Comparison of ENCODE assay signal across 21 mouse cellular contexts in the genomic region with DNA sequence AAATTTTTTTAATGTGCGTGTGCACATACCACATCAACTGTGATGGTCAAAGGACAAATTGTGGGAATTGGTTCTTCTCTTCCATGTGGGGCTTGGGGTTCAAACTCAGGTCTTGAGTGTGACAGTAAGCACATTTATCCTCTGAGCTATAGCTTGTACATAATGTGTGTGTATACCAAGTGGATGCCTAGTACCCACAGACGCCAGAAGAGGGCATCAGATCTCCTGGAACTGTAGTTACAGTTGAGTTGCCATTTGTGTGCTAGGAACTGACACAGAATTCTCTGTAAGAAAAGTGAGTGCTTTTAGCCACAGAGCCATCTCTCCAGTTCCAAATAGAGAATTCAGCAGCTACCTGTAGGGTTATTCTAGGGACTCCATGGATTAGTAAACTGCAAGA. TPM values are rescaled to one million over a fixed set of nuclear protein-coding genes. Genes with fewer than 3 reads are reported as not detected.
DNase-seq lines count a peak whose midpoint lies in the region; ATAC-seq and TF ChIP-seq lines count a peak whose summit lies in the region.
"Had no signal": no experiment of that assay in that cellular context is flagged by ENCODE, and none has a peak within 500 bp of the region (broad histone marks: within the 10 kb centered on the region; RNA-seq: fewer than 3 reads in every experiment).

No protein-coding gene starts in this region.

- no peak for ATAC-seq in intestine, postnatal 0 days
- ATAC-seq in intestine, embryonic 16.5 days: no peak
- no peak for ATAC-seq in forebrain, embryonic 11.5 days (replicated peaks; ENCODE audit: low FRiP score)
- ATAC-seq: forebrain, embryonic 16.5 days; intestine, embryonic 15.5 days had no signal

- peak; percentile 36; the same call in 1 of the 2 replicates for TF ChIP-seq CTCF in intestine, postnatal 0 days (IDR thresholded peaks at IDR 0.05; ENCODE audit: low read depth)

- no peak overlapping the region for H3K27ac ChIP-seq in intestine, postnatal 0 days (ENCODE audit: low read depth, low read length)
- no peak overlapping the region for H3K27ac ChIP-seq in intestine, embryonic 16.5 days (ENCODE audit: low read length)
- H3K27ac ChIP-seq in forebrain, embryonic 11.5 days (ENCODE audit: low read depth, low read length): no peak overlapping the region
- H3K27ac ChIP-seq in heart, embryonic 10.5 days: no peak overlapping the region
- H3K27ac ChIP-seq: embryonic facial prominence, embryonic 15.5 days; intestine, embryonic 15.5 days had no signal

- no peaks in the 10 kb centered on the region for H3K4me1 ChIP-seq in intestine, postnatal 0 days (replicated peaks; ENCODE audit: control insufficient read depth, insufficient read depth, low read length)
- H3K4me1 ChIP-seq in intestine, embryonic 16.5 days (ENCODE audit: control insufficient read depth, insufficient read depth, low read length): no peaks in the 10 kb centered on the region
- H3K4me1 ChIP-seq in forebrain, embryonic 11.5 days (replicated peaks; ENCODE audit: control insufficient read depth, insufficient read depth, low read length): no peaks in the 10 kb centered on the region
- no peaks in the 10 kb centered on the region for H3K4me1 ChIP-seq in heart, embryonic 10.5 days
- H3K4me1 ChIP-seq: embryonic facial prominence, embryonic 15.5 days; heart, embryonic 12.5 days; intestine, embryonic 15.5 days; megakaryocyte, embryonic 14.5 days had no signal

- peaks cover 49% of the 10 kb centered on the region for H3K36me3 ChIP-seq in intestine, postnatal 0 days (ENCODE audit: control insufficient read depth, insufficient read depth)
- H3K36me3 ChIP-seq in intestine, embryonic 16.5 days (ENCODE audit: control insufficient read depth, insufficient read depth, low read length): peaks cover 16% of the 10 kb centered on the region
- no peaks in the 10 kb centered on the region; the same call in none of the 2 replicates for H3K36me3 ChIP-seq in forebrain, embryonic 11.5 days (ENCODE audit: control insufficient read depth, insufficient read depth, low read length)
- peaks cover 84% of the 10 kb centered on the region for H3K36me3 ChIP-seq in heart, embryonic 10.5 days

- DNase-seq in thymus, postnatal 14 days: peak; percentile 16
- no peak for DNase-seq in thymus, adult 18-20 months
- DNase-seq in c-Kit-positive CD71-positive TER-119-negative erythroid progenitor cells, embryonic 14.5 days (ENCODE audit: low read depth): peak; percentile 13
- DNase-seq in forebrain, embryonic 11.5 days (ENCODE audit: low spot score): no peak
- no peak for DNase-seq in urinary bladder, adult 18-20 months (ENCODE audit: low spot score in 2 of 2)
- no peak for DNase-seq in heart, embryonic 10.5 days (ENCODE audit: low spot score)
- DNase-seq: adrenal gland, postnatal 36 days; cerebellum, postnatal 36 days; gastrocnemius, postnatal 25 days; kidney, postnatal 25 days; left cerebral cortex, postnatal 4 days; lung, adult 2 months; right cerebral cortex, postnatal 14 days had no signal

- no peak overlapping the region for H3K9ac ChIP-seq in intestine, postnatal 0 days (ENCODE audit: low read depth, low read length)
- H3K9ac ChIP-seq in intestine, embryonic 16.5 days (ENCODE audit: low read depth, low read length): no peak overlapping the region
- no peak overlapping the region for H3K9ac ChIP-seq in forebrain, embryonic 11.5 days (ENCODE audit: low read length)
- H3K9ac ChIP-seq: embryonic facial prominence, embryonic 15.5 days; heart, embryonic 12.5 days; intestine, embryonic 15.5 days had no signal

- H3K4me2 ChIP-seq in intestine, postnatal 0 days (replicated peaks; ENCODE audit: low read depth): no peak overlapping the region
- no peak overlapping the region for H3K4me2 ChIP-seq in intestine, embryonic 16.5 days (ENCODE audit: low read depth, low read length)
- no peak overlapping the region for H3K4me2 ChIP-seq in forebrain, embryonic 11.5 days (ENCODE audit: low read depth, low read length, severe bottlenecking)
- H3K4me2 ChIP-seq: embryonic facial prominence, embryonic 15.5 days; heart, embryonic 12.5 days; intestine, embryonic 15.5 days had no signal

- H3K4me3 ChIP-seq in intestine, postnatal 0 days (ENCODE audit: low read depth, low read length): no peak overlapping the region
- H3K4me3 ChIP-seq in intestine, embryonic 16.5 days (ENCODE audit: low read length): no peak overlapping the region
- no peak overlapping the region for H3K4me3 ChIP-seq in forebrain, embryonic 11.5 days (ENCODE audit: low read depth, low read length)
- H3K4me3 ChIP-seq in heart, embryonic 10.5 days: no peak overlapping the region
- H3K4me3 ChIP-seq: embryonic facial prominence, embryonic 15.5 days; heart, embryonic 12.5 days; intestine, embryonic 15.5 days; megakaryocyte, embryonic 14.5 days; myocyte had no signal

- H3K9me3 ChIP-seq in intestine, postnatal 0 days (ENCODE audit: control insufficient read depth): no peaks in the 10 kb centered on the region
- H3K9me3 ChIP-seq in intestine, embryonic 16.5 days (ENCODE audit: control insufficient read depth, low read length): no peaks in the 10 kb centered on the region
- no peaks in the 10 kb centered on the region for H3K9me3 ChIP-seq in forebrain, embryonic 11.5 days (ENCODE audit: control insufficient read depth, low read length)
- H3K9me3 ChIP-seq in heart, embryonic 10.5 days: no peaks in the 10 kb centered on the region
- H3K9me3 ChIP-seq: embryonic facial prominence, embryonic 15.5 days; heart, embryonic 12.5 days; intestine, embryonic 15.5 days; megakaryocyte, embryonic 14.5 days had no signal

- H3K27me3 ChIP-seq in intestine, postnatal 0 days (replicated peaks; ENCODE audit: control insufficient read depth, insufficient read depth, low read length): no peaks in the 10 kb centered on the region
- H3K27me3 ChIP-seq in intestine, embryonic 16.5 days (replicated peaks; ENCODE audit: control insufficient read depth, insufficient read depth, low read length): no peaks in the 10 kb centered on the region
- H3K27me3 ChIP-seq in forebrain, embryonic 11.5 days (ENCODE audit: control insufficient read depth, insufficient read depth, low read length): no peaks in the 10 kb centered on the region
- H3K27me3 ChIP-seq in heart, embryonic 10.5 days (ENCODE audit: insufficient read depth, poor library complexity, severe bottlenecking): no peaks in the 10 kb centered on the region
- H3K27me3 ChIP-seq: embryonic facial prominence, embryonic 15.5 days; heart, embryonic 12.5 days; intestine, embryonic 15.5 days; megakaryocyte, embryonic 14.5 days had no signal

- WGBS in intestine, postnatal 0 days: 95% methylated on average over 2 of the region's 2 CpGs
- 92% methylated on average over 2 of the region's 2 CpGs for WGBS in intestine, embryonic 16.5 days
- 85% methylated on average over 2 of the region's 2 CpGs for WGBS in forebrain, embryonic 11.5 days
- WGBS in heart, embryonic 10.5 days: 87% methylated on average over 2 of the region's 2 CpGs

RNA-seq across cellular contexts. Expression of gene Gm17374, which starts 26.3 kb away (rescaled TPM):
- not detected in 2 replicates for polyA plus RNA-seq in intestine, postnatal 0 days (2015; fragmentation: Nextera tagmentation; extraction: Ambion mirVana)
- not detected in 2 replicates for polyA plus RNA-seq in intestine, embryonic 16.5 days (2015; fragmentation: Nextera tagmentation; extraction: Ambion mirVana)
- polyA plus RNA-seq in forebrain, embryonic 11.5 days (2014; fragmentation: Nextera tagmentation; extraction: Ambion mirVana): not detected in 2 replicates
- polyA plus RNA-seq in heart, embryonic 10.5 days (2016; fragmentation: Nextera tagmentation; extraction: Ambion mirVana): not detected in 2 replicates
- polyA plus RNA-seq: embryonic facial prominence, embryonic 15.5 days; forebrain, embryonic 16.5 days; heart, embryonic 12.5 days; intestine, embryonic 15.5 days; lung, adult 2 months; myocyte had no signal

RNA-seq across cellular contexts. Expression of gene Esf1, which starts 44.8 kb away (rescaled TPM):
- 12.0 and 15.5 TPM in 2 replicates for polyA plus RNA-seq in intestine, postnatal 0 days (2015; fragmentation: Nextera tagmentation; extraction: Ambion mirVana)
- 16.9 and 21.9 TPM in 2 replicates for polyA plus RNA-seq in intestine, embryonic 16.5 days (2015; fragmentation: Nextera tagmentation; extraction: Ambion mirVana)
- polyA plus RNA-seq in forebrain, embryonic 11.5 days (2014; fragmentation: Nextera tagmentation; extraction: Ambion mirVana): 27.6 and 34.8 TPM in 2 replicates
- 19.4 and 23.5 TPM in 2 replicates for polyA plus RNA-seq in heart, embryonic 10.5 days (2016; fragmentation: Nextera tagmentation; extraction: Ambion mirVana)

RNA-seq across cellular contexts. Expression of gene Ndufaf5, which starts 44.9 kb away (rescaled TPM):
- 12.8 and 13.3 TPM in 2 replicates for polyA plus RNA-seq in intestine, postnatal 0 days (2015; fragmentation: Nextera tagmentation; extraction: Ambion mirVana)
- 22.2 and 25.0 TPM in 2 replicates for polyA plus RNA-seq in intestine, embryonic 16.5 days (2015; fragmentation: Nextera tagmentation; extraction: Ambion mirVana)
- 29.4 and 31.6 TPM in 2 replicates for polyA plus RNA-seq in forebrain, embryonic 11.5 days (2014; fragmentation: Nextera tagmentation; extraction: Ambion mirVana)
- 31.3 and 36.5 TPM in 2 replicates for polyA plus RNA-seq in heart, embryonic 10.5 days (2016; fragmentation: Nextera tagmentation; extraction: Ambion mirVana)

RNA-seq across cellular contexts. Expression of gene Tasp1, which starts 58.9 kb away (rescaled TPM):
- 9.4 and 10.5 TPM in 2 replicates for polyA plus RNA-seq in intestine, postnatal 0 days (2015; fragmentation: Nextera tagmentation; extraction: Ambion mirVana)
- polyA plus RNA-seq in intestine, embryonic 16.5 days (2015; fragmentation: Nextera tagmentation; extraction: Ambion mirVana): 17.4 and 17.9 TPM in 2 replicates
- 19.8 and 21.1 TPM in 2 replicates for polyA plus RNA-seq in forebrain, embryonic 11.5 days (2014; fragmentation: Nextera tagmentation; extraction: Ambion mirVana)
- 17.3 and 18.2 TPM in 2 replicates for polyA plus RNA-seq in heart, embryonic 10.5 days (2016; fragmentation: Nextera tagmentation; extraction: Ambion mirVana)

Comparison
In these comparisons a context has a peak if more than half of its experiments do, and no peak if none do; other contexts are left out.
1. DNase-seq: peak in thymus, postnatal 14 days (single experiment) and c-Kit-positive CD71-positive TER-119-negative erythroid progenitor cells, embryonic 14.5 days (single experiment); none in thymus, adult 18-20 months (0 of 2), forebrain, embryonic 11.5 days (single experiment), urinary bladder, adult 18-20 months (0 of 2) and heart, embryonic 10.5 days (single experiment).